Mouse (Mus musculus) megakaryocyte, embryonic 14.5 days (primary cell): Measurements from ENCODE around the gene Gm12695.

Source experiments
- FLI1 ChIP-seq: IDR thresholded peaks from 2 replicates; pipeline ENCODE4 v1.6.1; 2012; ENCODE audit warnings: low read length, inconsistent platforms, mixed read lengths
- GATA1 ChIP-seq: IDR thresholded peaks from 3 replicates; pipeline ENCODE4 v1.6.1; 2012; ENCODE audit warnings: mixed read lengths, low read length, inconsistent platforms, borderline replicate concordance

DNA sequence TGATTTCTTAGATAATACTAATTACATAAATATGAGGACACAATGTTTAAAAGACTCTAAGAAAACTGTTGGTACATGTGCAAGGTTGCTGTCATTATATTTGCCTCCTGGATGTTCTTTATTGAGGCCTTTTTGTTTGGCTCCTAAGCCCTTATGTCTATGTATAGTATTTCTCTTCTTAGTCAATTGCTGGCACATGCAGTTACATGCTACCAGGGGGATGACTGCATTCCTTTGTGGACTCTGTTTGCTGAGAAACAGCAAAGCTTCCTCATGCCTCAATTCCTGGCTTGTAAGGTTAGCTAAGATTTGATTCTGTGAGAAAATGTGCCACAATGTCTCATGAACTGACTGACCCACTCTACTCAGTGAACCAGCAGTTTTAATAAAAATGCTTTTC is 6.3 kb upstream of the Gm12695 start:
- no peak for TF ChIP-seq GATA1
- no peak for TF ChIP-seq FLI1
